Mouse (Mus musculus) Patski (cell line): ENCODE measurements around the gene Ly6g6c. TPM values are rescaled to one million over a fixed set of nuclear protein-coding genes. Genes with fewer than 3 reads are reported as not detected.
"Not testable (repeated sequence)": the region's sequence is repeated elsewhere in the genome, so short reads cannot be mapped to it uniquely, and the experiment has no call there.

ENCODE experiments used
- ATAC-seq: fragments of 100-300 bp; one replicate; pipeline ENCODE4 v1.8.0; 2021
- CTCF ChIA-PET: fragments of 350-600 bp; sonication (Branson Sonifier 250); formaldehyde crosslinking; loops from one replicate; lab custom pipeline; 2022; ENCODE audit warnings: inconsistent platforms; lab: Charles Lee
- POLR2A ChIA-PET: fragments of 350-600 bp; sonication (Branson Sonifier 250); formaldehyde crosslinking; loops from one replicate; lab custom pipeline; 2022; ENCODE audit warnings: antibody characterized with exemption, inconsistent platforms; lab: Charles Lee
- DNase-seq: peaks from one replicate; pipeline ENCODE4 v3.0.0-alpha.2; 2011; ENCODE audit warnings: low read depth, low spot score
- H3K27me3 ChIP-seq: fragments of 371-371 bp; one replicate; pipeline ENCODE4 v1.5.1; 2021
- CTCF ChIP-seq: fragments of 100-300 bp; IDR thresholded peaks from one replicate; pipeline ENCODE4 v1.5.1; 2021
- in situ Hi-C: fragments of 300-500 bp; cut with MboI; formaldehyde crosslinking; loops from 3 replicates; pipeline ENCODE4 v1.11.1; 2018; ENCODE audit warnings: low pct_unique_long_range_greater_than_20kb, mixed read lengths
- polyA plus RNA-seq: library from polyadenylated mRNA; unstranded; gene quantifications from one replicate; pipeline ENCODE4 v1.2.3, GENCODE M21; 2021

Ly6g6c gene
- polyA plus RNA-seq, 1 experiment from 2014 or later: not detected

DNA sequence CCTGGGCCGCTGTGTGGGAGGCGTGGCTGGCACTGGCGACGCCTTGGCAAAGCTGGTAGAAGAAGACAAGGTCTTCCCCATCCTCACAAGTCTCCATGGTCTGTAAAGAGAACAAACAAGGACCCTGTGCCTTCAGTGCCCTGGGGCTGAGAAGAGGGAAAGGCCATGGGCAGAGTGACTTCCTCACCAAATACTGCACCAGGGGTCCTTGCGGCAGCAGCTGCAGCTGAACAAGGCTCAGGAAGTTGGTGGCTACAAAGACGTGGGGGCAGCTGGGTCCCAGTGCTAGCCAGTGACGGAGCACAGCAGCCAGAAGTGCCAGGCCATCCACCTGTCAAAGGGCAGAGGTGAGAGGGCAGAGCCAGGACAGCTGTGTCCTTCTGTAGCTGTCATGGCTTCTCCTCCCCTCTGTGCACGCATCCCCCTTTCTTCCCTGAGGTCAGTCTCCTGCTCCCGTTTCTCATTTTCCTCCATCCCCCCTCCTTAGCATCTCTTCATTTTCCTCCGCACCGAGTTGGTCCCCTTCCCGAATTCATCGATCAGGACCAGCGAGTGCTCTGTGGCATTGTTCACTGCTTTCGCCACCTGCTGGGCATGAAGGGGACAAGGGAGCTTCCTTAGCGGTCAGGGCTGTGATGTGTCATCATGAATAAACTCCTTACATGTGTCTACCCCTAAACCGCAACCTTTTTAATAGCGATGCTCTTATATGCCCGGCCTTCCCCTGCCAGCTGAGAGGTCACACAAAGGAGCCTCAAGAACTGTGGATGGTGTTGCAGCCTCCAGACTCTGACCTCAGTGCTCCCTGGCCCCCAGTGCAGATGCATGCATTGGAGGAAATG lies 35.3 kb upstream of the Ly6g6c start:
- no peak for ATAC-seq
- ChIA-PET CTCF (interaction anchor here (0.9 to 1.5 kb wide), 4 partner anchors 9 to 19 kb away, joined by 3 to 5 read pairs (median 4); partner anchors contain the start of gene Msh5), POLR2A (interaction anchor here (0.5 to 1.3 kb wide), 5 partner anchors 18 to 153 kb away, joined by 3 to 4 read pairs (median 3); partner anchors contain the start of gene Clic1)
- in situ Hi-C loops: loop anchor here (5.0 kb wide), 1 partner anchor 57 kb away; the partner anchor contains the start of genes Abhd16a and Ly6g6f
- DNase-seq: no peak
- TF ChIP-seq CTCF: no peak
- H3K27me3 ChIP-seq: no peaks in the 10 kb centered on the region

- ChIA-PET POLR2A (no interaction called here), CTCF (no interaction called here)
- no peak for TF ChIP-seq CTCF
- in situ Hi-C loops: loop anchor here (5.0 kb wide), 1 partner anchor 56 kb away; the partner anchor contains the start of genes Abhd16a and Ly6g6f
- DNase-seq: no peak
- no peak for ATAC-seq
- no peaks in the 10 kb centered on the region for H3K27me3 ChIP-seq
Measured at GRCm38 (mm10) chr17:35031272-35031671, 33.9 kb upstream of the Ly6g6c start.

- DNase-seq: no peak
- no peaks in the 10 kb centered on the region for H3K27me3 ChIP-seq
- no peak for ATAC-seq
- CTCF ChIA-PET: no interaction called here
- POLR2A ChIA-PET: no interaction called here
- in situ Hi-C loops: loop anchor here (5.0 kb wide), 1 partner anchor 55 kb away; the partner anchor contains the start of genes Abhd16a and Ly6g6f
- TF ChIP-seq CTCF: no peak
Measured at GRCm38 (mm10) chr17:35031880-35032279, 33.3 kb upstream of the Ly6g6c start.

DNA sequence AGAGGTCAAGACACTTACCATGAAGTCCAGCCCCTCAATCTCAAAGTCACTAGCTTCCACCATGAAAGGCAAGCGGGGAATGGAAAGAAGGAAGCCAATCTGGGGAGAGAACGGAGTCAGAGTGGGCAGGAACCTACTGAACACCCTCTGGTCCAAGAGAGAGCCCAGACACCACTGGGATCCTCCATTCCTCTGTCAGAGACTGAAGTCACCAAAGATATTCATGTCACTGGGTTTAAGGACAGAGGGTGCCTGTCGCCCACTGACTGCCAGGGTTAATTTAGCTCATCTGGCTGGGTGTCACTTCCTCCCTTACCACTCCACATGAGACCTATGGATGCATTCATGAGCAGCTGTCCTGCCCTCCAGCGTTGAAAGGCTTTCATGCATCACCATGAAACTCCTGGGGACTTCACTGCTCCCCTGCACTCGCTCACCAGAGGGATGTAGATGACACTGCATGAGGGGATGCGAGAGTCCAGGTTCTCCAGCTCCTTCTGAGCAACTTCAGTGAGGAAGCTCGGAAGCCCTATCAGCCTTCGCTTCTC lies 32.8 kb upstream of the Ly6g6c start:
- POLR2A ChIA-PET: no interaction called here
- no peak for DNase-seq
- H3K27me3 ChIP-seq: no peaks in the 10 kb centered on the region
- no peak for ATAC-seq
- CTCF ChIA-PET: interaction anchor here (0.9 kb wide), 1 partner anchor 10 kb away, joined by 3 read pairs; no protein-coding TSS in a partner anchor
- TF ChIP-seq CTCF: no peak
- in situ Hi-C loops: loop anchor here (5.0 kb wide), 1 partner anchor 55 kb away; the partner anchor contains the start of genes Abhd16a and Ly6g6f

DNA sequence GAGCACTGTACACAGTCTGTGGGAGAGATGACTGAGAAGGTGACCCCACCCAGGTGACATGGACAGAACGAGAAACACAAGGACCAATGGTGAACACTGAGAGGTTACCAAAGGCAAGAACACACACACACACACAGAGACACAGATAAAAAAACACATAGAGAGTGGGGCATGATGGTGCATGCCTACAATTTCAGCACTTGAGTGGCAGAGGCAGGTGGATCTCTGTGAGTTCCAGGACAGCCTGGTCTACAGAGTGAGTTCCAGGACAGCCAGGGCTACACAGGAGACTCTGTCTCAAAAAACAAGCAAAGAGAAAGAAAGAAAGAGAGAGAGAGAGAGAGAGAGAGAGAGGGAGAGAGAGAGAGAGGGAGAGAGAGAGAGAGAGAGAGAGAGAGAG lies 31.5 kb upstream of the Ly6g6c start:
- H3K27me3 ChIP-seq, DNase-seq, POLR2A ChIA-PET, CTCF ChIA-PET, ATAC-seq: not testable (repeated sequence)
- in situ Hi-C loops: loop anchor here (5.0 kb wide), 1 partner anchor 54 kb away; the partner anchor contains the start of genes Abhd16a and Ly6g6f

GRCm38 (mm10) chr17:35034896-35035295 lies 30.3 kb upstream of the Ly6g6c start:
- no peaks in the 10 kb centered on the region for H3K27me3 ChIP-seq
- ChIA-PET CTCF (interaction anchor here (1.1 to 1.6 kb wide), 2 partner anchors 14 to 79 kb away, joined by 3 read pairs; no protein-coding TSS in a partner anchor), POLR2A (no interaction called here)
- ATAC-seq: no peak
- no peak for DNase-seq
- in situ Hi-C loops: loop anchor here (5.0 kb wide), 1 partner anchor 52 kb away; the partner anchor contains the start of genes Abhd16a and Ly6g6f
- no peak for TF ChIP-seq CTCF

- ChIA-PET CTCF (interaction anchor here (1.4 to 2.1 kb wide), 2 partner anchors 10 to 19 kb away, joined by 4 to 8 read pairs; no protein-coding TSS in a partner anchor), POLR2A (interaction anchor here (0.7 kb wide), 1 partner anchor 99 kb away, joined by 4 read pairs; no protein-coding TSS in a partner anchor)
- DNase-seq: no peak
- no peaks in the 10 kb centered on the region for H3K27me3 ChIP-seq
- peak; percentile 12 for ATAC-seq
- no peak for TF ChIP-seq CTCF
- in situ Hi-C loops: no loop called here
Measured at GRCm38 (mm10) chr17:35039121-35039873, 25.9 kb upstream of the Ly6g6c start.

GRCm38 (mm10) chr17:35043794-35044193 lies 21.4 kb upstream of the Ly6g6c start:
- TF ChIP-seq CTCF: no peak
- ATAC-seq (no peak), DNase-seq (no peak)
- in situ Hi-C loops: no loop called here
- no peaks in the 10 kb centered on the region for H3K27me3 ChIP-seq
- CTCF ChIA-PET: interaction anchor here (0.7 kb wide), 1 partner anchor 15 kb away, joined by 3 read pairs; no protein-coding TSS in a partner anchor
- POLR2A ChIA-PET: no interaction called here

- POLR2A ChIA-PET: interaction anchor here (0.5 kb wide), 2 partner anchors 30 to 119 kb away, joined by 4 to 5 read pairs; no protein-coding TSS in a partner anchor
- CTCF ChIA-PET: no interaction called here
- in situ Hi-C loops: no loop called here
- H3K27me3 ChIP-seq: no peaks in the 10 kb centered on the region
- DNase-seq: no peak
- no peak for TF ChIP-seq CTCF
- ATAC-seq: no peak
Measured at GRCm38 (mm10) chr17:35044904-35045806, 20.0 kb upstream of the Ly6g6c start.
